Mouse (Mus musculus): ENCODE measurements around the gene Gusb. TPM values are rescaled to one million over a fixed set of nuclear protein-coding genes. Genes with fewer than 3 reads are reported as not detected.
"Not testable (repeated sequence)": the region's sequence is repeated elsewhere in the genome, so short reads cannot be mapped to it uniquely, and the experiment has no call there.

The Gusb gene
- polyA plus RNA-seq, 1 experiment from 2014 or later = 30.6 TPM

DNA sequence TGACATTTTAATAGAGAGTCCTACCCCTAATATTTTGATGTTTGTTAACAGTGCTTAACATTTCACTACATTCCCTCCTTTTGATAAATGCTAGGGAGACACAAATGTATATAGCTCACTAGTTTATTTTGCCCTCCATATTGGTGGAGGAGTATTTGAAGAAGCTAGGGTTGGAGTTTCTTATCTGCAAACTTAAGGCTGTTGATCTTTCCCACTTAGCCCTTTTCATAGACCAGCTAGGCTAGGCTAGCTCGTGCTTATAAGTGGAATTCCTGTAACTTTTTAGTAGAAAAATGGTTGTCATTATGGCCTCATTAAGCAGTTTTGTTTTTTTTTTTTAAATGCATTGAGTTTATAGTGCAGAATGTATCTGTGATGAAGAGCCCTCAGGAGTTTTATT, 59.4 kb downstream of the Gusb start:
- Histone ChIP-seq H3K27ac (ENCODE audit: low read length) (no peak overlapping the region; the same call in 1 of the 2 replicates), H3K27me3 (ENCODE audit: control insufficient read depth, insufficient read depth, low read depth, low read length) (no peaks in the 10 kb centered on the region), H3K9ac (ENCODE audit: low read depth, low read length) (no peak overlapping the region), H3K4me3 (ENCODE audit: low read depth, low read length) (peak overlapping the region; percentile 30), H3K36me3 (ENCODE audit: control insufficient read depth, insufficient read depth) (peaks cover 7% of the 10 kb centered on the region; the same call in 1 of the 2 replicates), H3K9me3 (replicated peaks; ENCODE audit: control insufficient read depth, low read length) (no peaks in the 10 kb centered on the region), H3K4me1 (ENCODE audit: control insufficient read depth, low read depth, low read length) (peaks cover 23% of the 10 kb centered on the region), H3K4me2 (ENCODE audit: low read depth, low read length) (peak overlapping the region; percentile 82)
- ATAC-seq (ENCODE audit: low read depth) = no peak
- WGBS (ENCODE audit: insufficient replicate concordance) = 29% methylated on average over 1 of the region's 1 CpGs

DNA sequence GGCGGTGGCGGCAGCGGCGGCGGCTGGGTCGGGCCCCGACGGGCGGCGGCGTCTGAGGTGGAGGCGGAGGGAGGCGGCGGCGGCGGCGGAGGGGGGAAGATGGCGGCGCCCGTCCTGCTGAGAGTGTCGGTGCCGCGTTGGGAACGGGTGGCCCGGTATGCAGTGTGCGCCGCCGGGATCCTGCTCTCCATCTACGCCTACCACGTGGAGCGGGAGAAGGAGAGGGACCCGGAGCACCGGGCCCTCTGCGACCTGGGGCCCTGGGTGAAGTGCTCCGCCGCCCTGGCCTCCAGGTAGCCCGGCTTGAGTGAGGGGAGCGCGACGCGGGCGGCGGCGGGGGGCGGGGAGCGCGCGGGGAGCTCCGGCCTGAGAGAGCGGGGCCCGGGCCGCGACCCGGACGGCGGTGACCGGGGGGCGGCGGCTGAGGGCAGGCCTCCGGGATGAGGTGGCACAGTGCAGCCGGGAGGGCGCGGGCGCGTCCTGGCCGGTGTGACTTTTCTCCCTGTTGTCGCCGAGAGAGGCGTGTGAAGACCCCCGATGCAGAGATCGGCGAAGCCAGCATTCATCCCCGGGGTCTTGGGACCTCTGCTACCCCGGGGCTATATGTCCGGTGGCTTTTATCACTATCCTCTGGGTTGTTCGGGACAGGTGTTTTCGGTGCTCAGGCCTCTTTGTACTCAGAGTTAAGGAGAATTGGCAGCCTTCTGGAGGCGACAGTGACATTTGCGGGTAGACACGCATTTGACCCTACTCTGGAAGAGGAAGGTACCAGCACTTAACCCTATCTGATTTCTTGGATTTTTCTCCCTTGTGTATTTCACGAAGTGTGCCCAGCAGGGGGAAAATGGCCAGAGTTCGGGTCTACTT, 60.5 kb downstream of the Gusb start:
- Histone ChIP-seq H3K27ac (ENCODE audit: low read length) (peak overlapping the region; percentile 90), H3K4me3 (ENCODE audit: low read depth, low read length) (peak overlapping the region; percentile 94), H3K4me2 (ENCODE audit: low read depth, low read length) (peak overlapping the region; percentile 82), H3K9ac (ENCODE audit: low read depth, low read length) (peak overlapping the region; percentile 91), H3K4me1 (ENCODE audit: control insufficient read depth, low read depth, low read length) (peaks cover 19% of the 10 kb centered on the region)
- H3K27me3 ChIP-seq (ENCODE audit: control insufficient read depth, insufficient read depth, low read depth, low read length); H3K36me3 ChIP-seq (ENCODE audit: control insufficient read depth, insufficient read depth); H3K9me3 ChIP-seq (replicated peaks; ENCODE audit: control insufficient read depth, low read length): not testable (repeated sequence)
- under 1% methylated on average over 49 of the region's 82 CpGs for WGBS (ENCODE audit: insufficient replicate concordance)
- peak; percentile 25 for ATAC-seq (ENCODE audit: low read depth)

DNA sequence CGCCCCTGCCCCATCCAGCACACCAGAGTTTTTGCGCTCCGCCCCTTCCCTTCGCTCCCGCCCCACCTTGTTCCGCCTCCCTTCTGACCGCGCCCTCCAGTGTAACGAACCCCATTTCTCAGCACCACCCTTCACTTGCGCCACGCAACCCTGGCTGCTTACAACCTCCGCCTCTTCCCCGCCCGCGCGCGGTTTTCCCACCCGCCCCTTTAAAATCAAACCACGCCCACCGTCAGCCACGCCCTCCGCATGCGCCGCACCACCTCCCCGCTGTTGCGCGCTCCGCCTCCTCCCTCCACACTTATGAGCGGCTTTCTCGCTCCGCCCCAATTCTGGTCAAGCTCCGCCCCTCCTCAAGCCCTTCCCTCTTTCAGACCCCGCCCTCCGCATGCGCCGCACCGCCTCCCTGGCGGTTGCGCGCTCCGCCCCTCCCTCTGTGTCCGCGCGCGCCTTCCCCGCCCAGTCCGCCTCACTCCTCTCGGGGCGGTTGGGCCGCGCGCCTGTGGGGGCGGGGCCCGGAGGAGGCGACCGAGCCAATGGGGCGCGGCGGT, 61.3 kb downstream of the Gusb start, which contains the start of gene Vkorc1l1:
Vkorc1l1 (plus strand) TSS at position 476 of the 551 bp plus-strand sequence.
- Histone ChIP-seq H3K9me3 (replicated peaks; ENCODE audit: control insufficient read depth, low read length) (no peaks in the 10 kb centered on the region), H3K36me3 (ENCODE audit: control insufficient read depth, insufficient read depth) (peaks cover 7% of the 10 kb centered on the region; the same call in 1 of the 2 replicates), H3K9ac (ENCODE audit: low read depth, low read length) (peak within 1 kb of the TSS; percentile 91), H3K4me1 (ENCODE audit: control insufficient read depth, low read depth, low read length) (peaks cover 19% of the 10 kb centered on the region), H3K4me2 (ENCODE audit: low read depth, low read length) (peak within 1 kb of the TSS; percentile 85), H3K4me3 (ENCODE audit: low read depth, low read length) (peak within 1 kb of the TSS; percentile 94), H3K27me3 (ENCODE audit: control insufficient read depth, insufficient read depth, low read depth, low read length) (no peaks in the 10 kb centered on the region), H3K27ac (ENCODE audit: low read length) (peak within 1 kb of the TSS; percentile 90)
- ATAC-seq (ENCODE audit: low read depth) = peak; percentile 92
- WGBS (ENCODE audit: insufficient replicate concordance) = under 1% methylated on average over 59 of the region's 59 CpGs

DNA sequence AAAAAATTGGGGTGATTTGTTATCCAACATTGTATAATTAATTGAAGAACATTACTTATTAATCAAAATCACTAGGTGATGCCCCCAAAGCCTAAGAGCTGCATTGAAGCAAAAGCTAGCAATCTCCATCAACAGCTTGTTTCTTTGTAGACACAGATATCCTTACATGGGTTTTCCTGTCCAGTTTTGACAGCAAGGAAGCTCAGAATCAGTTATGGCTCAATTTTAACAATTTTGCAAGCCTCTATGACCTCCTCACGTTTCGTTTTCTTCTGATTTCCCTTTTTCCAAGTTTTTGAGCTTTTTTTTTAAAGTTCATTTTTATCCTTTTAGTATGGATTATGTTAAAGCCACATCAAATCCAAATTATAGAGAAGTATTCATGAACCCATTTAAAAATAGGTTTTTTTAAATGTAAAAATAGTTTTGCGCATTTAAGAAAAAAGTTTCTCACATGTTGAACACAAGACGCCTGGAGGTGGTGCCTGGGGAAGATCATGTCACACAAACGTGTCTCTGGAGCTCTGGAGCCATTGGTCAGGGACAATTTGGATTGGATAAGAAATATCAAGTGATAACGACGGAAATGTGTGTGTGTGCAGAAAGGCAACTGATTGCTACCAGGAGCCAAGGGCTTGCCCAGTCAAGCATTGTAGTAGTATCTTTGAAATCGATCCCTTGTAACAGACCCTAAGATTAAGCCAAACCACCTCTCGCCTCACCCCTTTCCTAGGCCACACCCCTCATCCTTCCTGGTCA, 61.9 kb downstream of the Gusb start:
- peak; percentile 3 for ATAC-seq (ENCODE audit: low read depth)
- H3K9ac ChIP-seq (ENCODE audit: low read depth, low read length) = peak overlapping the region; percentile 59

DNA sequence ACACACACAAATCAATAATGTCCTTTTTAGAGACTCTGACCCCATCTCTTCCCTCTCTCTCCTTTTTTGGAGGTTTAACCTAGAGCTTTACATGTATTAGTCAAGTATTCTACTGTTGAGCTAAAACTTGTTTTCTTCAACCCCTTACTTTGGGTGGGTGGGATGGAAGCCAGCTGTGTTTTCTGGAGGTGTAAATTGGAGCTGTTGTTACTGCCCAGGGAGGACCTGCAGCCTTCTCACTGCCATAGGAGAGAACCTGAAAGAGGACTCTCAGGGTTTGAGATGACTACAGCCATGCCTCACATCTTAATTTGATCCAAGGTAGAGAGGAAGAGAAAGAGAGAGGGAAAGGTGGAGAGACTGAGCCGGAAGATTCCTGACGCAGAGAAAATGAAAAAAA, 62.6 kb downstream of the Gusb start:
- Histone ChIP-seq H3K36me3 (ENCODE audit: control insufficient read depth, insufficient read depth) (peaks cover 4% of the 10 kb centered on the region; the same call in 1 of the 2 replicates), H3K27ac (ENCODE audit: low read length) (peak overlapping the region; percentile 59; the same call in 1 of the 2 replicates), H3K4me3 (ENCODE audit: low read depth, low read length) (no peak overlapping the region), H3K9me3 (replicated peaks; ENCODE audit: control insufficient read depth, low read length) (no peaks in the 10 kb centered on the region), H3K27me3 (ENCODE audit: control insufficient read depth, insufficient read depth, low read depth, low read length) (no peaks in the 10 kb centered on the region), H3K4me1 (ENCODE audit: control insufficient read depth, low read depth, low read length) (peaks cover 19% of the 10 kb centered on the region), H3K4me2 (ENCODE audit: low read depth, low read length) (peak overlapping the region; percentile 85; the same call in 1 of the 2 replicates), H3K9ac (ENCODE audit: low read depth, low read length) (no peak overlapping the region)
- ATAC-seq (ENCODE audit: low read depth) = no peak
- 74% methylated on average over 2 of the region's 2 CpGs for WGBS (ENCODE audit: insufficient replicate concordance)

More for the DNA sequence above, 61.9 kb downstream of the Gusb start:
- Histone ChIP-seq H3K4me3 (ENCODE audit: low read depth, low read length) (peak overlapping the region; percentile 73), H3K27me3 (ENCODE audit: control insufficient read depth, insufficient read depth, low read depth, low read length) (no peaks in the 10 kb centered on the region), H3K36me3 (ENCODE audit: control insufficient read depth, insufficient read depth) (peaks cover 7% of the 10 kb centered on the region; the same call in 1 of the 2 replicates), H3K9me3 (replicated peaks; ENCODE audit: control insufficient read depth, low read length) (no peaks in the 10 kb centered on the region), H3K27ac (ENCODE audit: low read length) (peak overlapping the region; percentile 88), H3K4me2 (ENCODE audit: low read depth, low read length) (peak overlapping the region; percentile 85), H3K4me1 (ENCODE audit: control insufficient read depth, low read depth, low read length) (peaks cover 19% of the 10 kb centered on the region)
- 3% methylated on average over 9 of the region's 9 CpGs for WGBS (ENCODE audit: insufficient replicate concordance)

Other genes starting within 250 kb of the Gusb start
- 92.8 and 104 TPM in 2 replicates for gene Psph, start 215.6 kb downstream of the Gusb start, polyA plus RNA-seq (2015; fragmentation: Nextera tagmentation; extraction: Ambion mirVana)
- 15.2 and 15.7 TPM in 2 replicates for gene Sumf2, start 156.1 kb downstream of the Gusb start, polyA plus RNA-seq (2015; fragmentation: Nextera tagmentation; extraction: Ambion mirVana)
- 510 and 520 TPM in 2 replicates for gene Chchd2, start 115.6 kb downstream of the Gusb start, polyA plus RNA-seq (2015; fragmentation: Nextera tagmentation; extraction: Ambion mirVana)
- gene Zbed5, start 107.3 kb downstream of the Gusb start, polyA plus RNA-seq (2015; fragmentation: Nextera tagmentation; extraction: Ambion mirVana) = 0.48 and 0.61 TPM in 2 replicates
- 0.12 and 0.13 TPM in 2 replicates for gene Phkg1, start 104.5 kb downstream of the Gusb start, polyA plus RNA-seq (2015; fragmentation: Nextera tagmentation; extraction: Ambion mirVana)
- 0.26 and 0.41 TPM in 2 replicates for gene Nupr1l, start 94.5 kb downstream of the Gusb start, polyA plus RNA-seq (2015; fragmentation: Nextera tagmentation; extraction: Ambion mirVana)
- 17.3 and 18.6 TPM in 2 replicates for gene Vkorc1l1, start 61.1 kb downstream of the Gusb start, polyA plus RNA-seq (2015; fragmentation: Nextera tagmentation; extraction: Ambion mirVana)
- 61.8 and 65.8 TPM in 2 replicates for gene Asl, start 26.2 kb upstream of the Gusb start, polyA plus RNA-seq (2015; fragmentation: Nextera tagmentation; extraction: Ambion mirVana)
- 17.8 and 19.9 TPM in 2 replicates for gene Crcp, start 26.2 kb upstream of the Gusb start, polyA plus RNA-seq (2015; fragmentation: Nextera tagmentation; extraction: Ambion mirVana)
- gene Tpst1, start 70.3 kb upstream of the Gusb start, polyA plus RNA-seq (2015; fragmentation: Nextera tagmentation; extraction: Ambion mirVana) = 19.6 and 20.9 TPM in 2 replicates
- gene Kctd7, start 141.8 kb upstream of the Gusb start, polyA plus RNA-seq (2015; fragmentation: Nextera tagmentation; extraction: Ambion mirVana) = 5.7 and 7.0 TPM in 2 replicates
- 20.9 and 23.1 TPM in 2 replicates for gene Rabgef1, start 168.7 kb upstream of the Gusb start, polyA plus RNA-seq (2015; fragmentation: Nextera tagmentation; extraction: Ambion mirVana)
- gene Tmem248, start 214.0 kb upstream of the Gusb start, polyA plus RNA-seq (2015; fragmentation: Nextera tagmentation; extraction: Ambion mirVana) = 21.8 and 24.0 TPM in 2 replicates